18 mouse cellular contexts compared by ENCODE assay signal in the genomic region with DNA sequence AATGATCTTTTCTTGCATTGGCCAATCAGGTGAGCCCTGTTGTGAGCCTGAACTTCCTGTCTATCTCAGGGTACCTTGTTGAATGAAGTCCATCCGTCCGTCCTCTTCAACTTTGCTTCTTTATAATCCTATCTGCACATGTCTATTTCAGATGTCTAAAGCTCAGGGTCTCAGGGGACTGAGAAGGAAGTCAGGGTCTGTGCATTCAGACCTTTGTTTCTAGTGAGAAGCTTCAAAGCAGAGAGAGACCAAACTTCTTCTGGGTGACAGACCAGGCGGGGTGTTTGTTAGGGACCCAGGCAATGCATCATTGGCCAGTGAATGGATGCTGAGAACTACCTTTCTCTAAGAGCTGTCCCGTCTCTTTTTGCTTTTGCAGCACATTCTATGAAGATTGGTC.
DNase-seq lines count a peak whose midpoint lies in the region; ATAC-seq and TF ChIP-seq lines count a peak whose summit lies in the region.
"Had no signal": no experiment of that assay in that cellular context is flagged by ENCODE, and none has a peak within 500 bp of the region (broad histone marks: within the 10 kb centered on the region; RNA-seq: fewer than 3 reads in every experiment).

No protein-coding gene starts in this region.

- TF ChIP-seq POLR2A in kidney, adult 2 months (IDR thresholded peaks at IDR 0.05; ENCODE audit: low read depth, low read length) = no peak

- no peak overlapping the region for H3K4me3 ChIP-seq in kidney, adult 2 months (ENCODE audit: insufficient read depth, low read depth, low read length)
- H3K4me3 ChIP-seq: embryonic facial prominence, embryonic 10.5 days; embryonic facial prominence, embryonic 12.5 days; forebrain, embryonic 13.5 days; forebrain, embryonic 15.5 days had no signal

- 0 out of 2 replicates have a peak overlapping the region, but pooled peaks have one; percentile 30 for H3K27ac ChIP-seq in kidney, adult 2 months (ENCODE audit: insufficient read depth, low read depth, low read length)
- H3K27ac ChIP-seq: embryonic facial prominence, embryonic 10.5 days; embryonic facial prominence, embryonic 12.5 days; forebrain, embryonic 13.5 days; forebrain, embryonic 15.5 days had no signal

- no peak for TF ChIP-seq CTCF in kidney, adult 2 months (conservative IDR thresholded peaks at IDR 0.05; ENCODE audit: insufficient read depth, insufficient read length, low read depth, low read length)

- H3K4me1 ChIP-seq in kidney, adult 2 months (ENCODE audit: control insufficient read depth, insufficient read depth, low read length) = peaks cover 9% of the 10 kb centered on the region; the same call in 1 of the 2 replicates
- H3K4me1 ChIP-seq: embryonic facial prominence, embryonic 10.5 days; embryonic facial prominence, embryonic 12.5 days; forebrain, embryonic 13.5 days; forebrain, embryonic 15.5 days had no signal

- H3K36me3 ChIP-seq in kidney, adult 2 months (ENCODE audit: control insufficient read depth, insufficient read depth, low read length) = peaks cover 5% of the 10 kb centered on the region
- H3K36me3 ChIP-seq: forebrain, embryonic 15.5 days had no signal

- no peaks in the 10 kb centered on the region for H3K27me3 ChIP-seq in kidney, adult 2 months (replicated peaks; ENCODE audit: control insufficient read depth, insufficient read depth, low read length)
- H3K27me3 ChIP-seq: embryonic facial prominence, embryonic 12.5 days; forebrain, embryonic 13.5 days; forebrain, embryonic 15.5 days had no signal

- 84% methylated on average over 4 of the region's 4 CpGs for WGBS in kidney, adult 2 months

- ATAC-seq in neutrophil, adult 5-6 weeks (ENCODE audit: extremely low read depth, insufficient number of reproducible peaks, low FRiP score, poor library complexity, severe bottlenecking) = peak; percentile 43
- ATAC-seq: forebrain, embryonic 13.5 days; forebrain, embryonic 15.5 days had no signal

- no peak for DNase-seq in kidney, adult 2 months
- no peak for DNase-seq in kidney, adult 8-10 months
- DNase-seq in spleen, postnatal 36 days (ENCODE audit: low spot score in 2 of 2) = peak; percentile 71 to 78
- no peak for DNase-seq in spleen, postnatal 14 days (ENCODE audit: low spot score in 2 of 2)
- DNase-seq in testis, postnatal 14 days (ENCODE audit: low spot score) = no peak
- DNase-seq in layer of hippocampus, postnatal 25 days (ENCODE audit: extremely low spot score in 1 of 2, low spot score in 1 of 2) = no peak
- DNase-seq: adrenal gland, adult 2 months; adrenal gland, postnatal 10 days; adrenal gland, postnatal 25 days; cerebellum, adult 11-12 months; cerebellum, adult 2 months; cerebellum, adult 9-10 months; cerebellum, postnatal 25 days had no signal

Comparison
In these comparisons a context has a peak if more than half of its experiments do, and no peak if none do; other contexts are left out.
1. DNase-seq: peak in spleen, postnatal 36 days (2 of 2); none in kidney, adult 2 months (single experiment), kidney, adult 8-10 months (0 of 2), spleen, postnatal 14 days (0 of 2), testis, postnatal 14 days (single experiment) and layer of hippocampus, postnatal 25 days (0 of 2).